ENCODE assay signal across 8 mouse cellular contexts in genomic region chrX:158924490-158925398, GRCm38 (mm10).
DNase-seq lines count a peak whose midpoint lies in the region; ATAC-seq and TF ChIP-seq lines count a peak whose summit lies in the region.

No protein-coding gene starts in this region.

- DNase-seq in cerebellum, adult 2 months = peak; percentile 30 to 59
- no peak for DNase-seq in cerebellum, postnatal 36 days
- no peak for DNase-seq in liver, postnatal 0 days
- no peak for DNase-seq in liver, embryonic 11.5 days (ENCODE audit: low spot score)
- peak; percentile 67 for DNase-seq in forebrain, postnatal 0 days
- no peak for DNase-seq in right cerebral cortex, adult 2 months (ENCODE audit: low spot score in 2 of 2)
- DNase-seq in Muller cell, postnatal 12 days (ENCODE audit: inconsistent ontology term) = no peak

- no peak for TF ChIP-seq EP300 in liver, postnatal 0 days (IDR thresholded peaks at IDR 0.05; ENCODE audit: low read depth)

- H3K36me3 ChIP-seq in liver, postnatal 0 days (replicated peaks; ENCODE audit: insufficient read depth, low read length) = no peaks in the 10 kb centered on the region
- no peaks in the 10 kb centered on the region for H3K36me3 ChIP-seq in liver, embryonic 11.5 days (ENCODE audit: control insufficient read depth, insufficient read depth, low read length)
- no peaks in the 10 kb centered on the region for H3K36me3 ChIP-seq in forebrain, postnatal 0 days (ENCODE audit: insufficient read depth)

- no peak overlapping the region for H3K9ac ChIP-seq in liver, postnatal 0 days (replicated peaks)
- H3K9ac ChIP-seq in liver, embryonic 11.5 days (ENCODE audit: low read depth, low read length) = no peak overlapping the region
- H3K9ac ChIP-seq in forebrain, postnatal 0 days = peak overlapping the region; percentile 40

- H3K4me3 ChIP-seq in cerebellum, adult 2 months (replicated peaks; ENCODE audit: insufficient read depth, low read depth, low read length) = no peak overlapping the region
- H3K4me3 ChIP-seq in liver, postnatal 0 days (ENCODE audit: low read depth, low read length) = no peak overlapping the region
- no peak overlapping the region for H3K4me3 ChIP-seq in liver, embryonic 11.5 days (ENCODE audit: low read depth, low read length)
- peak overlapping the region; percentile 23 for H3K4me3 ChIP-seq in forebrain, postnatal 0 days (ENCODE audit: low read depth, low read length)
- no peak overlapping the region for H3K4me3 ChIP-seq in olfactory bulb, adult 2 months (ENCODE audit: insufficient read depth, low read depth, low read length)

- TF ChIP-seq CTCF in cerebellum, adult 2 months (IDR thresholded peaks at IDR 0.05; ENCODE audit: borderline replicate concordance, insufficient read depth, low read depth, low read length) = peak; percentile 46; the same call in 1 of the 2 replicates
- TF ChIP-seq CTCF in liver, postnatal 0 days (IDR thresholded peaks at IDR 0.05; ENCODE audit: low read depth) = peak; percentile 59
- peak; percentile 73 for TF ChIP-seq CTCF in forebrain, postnatal 0 days (IDR thresholded peaks at IDR 0.05; ENCODE audit: low read depth)
- no peak for TF ChIP-seq CTCF in olfactory bulb, adult 2 months (IDR thresholded peaks at IDR 0.05; ENCODE audit: insufficient read depth, low read depth, low read length)

- no peak overlapping the region for H3K4me2 ChIP-seq in liver, postnatal 0 days (ENCODE audit: low read depth, low read length)
- no peak overlapping the region for H3K4me2 ChIP-seq in liver, embryonic 11.5 days
- H3K4me2 ChIP-seq in forebrain, postnatal 0 days (ENCODE audit: low read depth) = peak overlapping the region; percentile 44

- H3K9me3 ChIP-seq in liver, postnatal 0 days (ENCODE audit: low read length) = no peaks in the 10 kb centered on the region
- no peaks in the 10 kb centered on the region for H3K9me3 ChIP-seq in liver, embryonic 11.5 days (ENCODE audit: control insufficient read depth, low read length)
- no peaks in the 10 kb centered on the region for H3K9me3 ChIP-seq in forebrain, postnatal 0 days (ENCODE audit: low read length)

- peaks cover 7% of the 10 kb centered on the region; the same call in 1 of the 2 replicates for H3K4me1 ChIP-seq in cerebellum, adult 2 months (ENCODE audit: control insufficient read depth, insufficient read depth, low read length)
- H3K4me1 ChIP-seq in liver, postnatal 0 days (ENCODE audit: insufficient read depth) = no peaks in the 10 kb centered on the region
- H3K4me1 ChIP-seq in liver, embryonic 11.5 days (replicated peaks; ENCODE audit: control insufficient read depth, insufficient read depth, low read length) = no peaks in the 10 kb centered on the region
- no peaks in the 10 kb centered on the region for H3K4me1 ChIP-seq in forebrain, postnatal 0 days (ENCODE audit: insufficient read depth)
- H3K4me1 ChIP-seq in olfactory bulb, adult 2 months (ENCODE audit: control insufficient read depth, insufficient read depth, low read length) = peaks cover 4% of the 10 kb centered on the region

- H3K27ac ChIP-seq in cerebellum, adult 2 months (ENCODE audit: insufficient read depth, low read length) = peak overlapping the region; percentile 83; the same call in 1 of the 2 replicates
- H3K27ac ChIP-seq in liver, postnatal 0 days (ENCODE audit: low read depth) = no peak overlapping the region
- H3K27ac ChIP-seq in liver, embryonic 11.5 days (ENCODE audit: low read depth, low read length) = no peak overlapping the region
- peak overlapping the region; percentile 57; the same call in 1 of the 2 replicates for H3K27ac ChIP-seq in forebrain, postnatal 0 days (ENCODE audit: low read depth, low read length)
- peak overlapping the region; percentile 75; the same call in 1 of the 2 replicates for H3K27ac ChIP-seq in olfactory bulb, adult 2 months (ENCODE audit: insufficient read depth, low read depth, low read length)

- TF ChIP-seq POLR2A in cerebellum, adult 2 months (IDR thresholded peaks at IDR 0.05; ENCODE audit: borderline replicate concordance, insufficient read depth, low read length) = no peak
- no peak for TF ChIP-seq POLR2A in olfactory bulb, adult 2 months (IDR thresholded peaks at IDR 0.05; ENCODE audit: insufficient read depth, low read depth, low read length)

- ATAC-seq in liver, postnatal 0 days = no peak
- no peak for ATAC-seq in liver, embryonic 11.5 days (replicated peaks; ENCODE audit: low FRiP score)
- peak; percentile 57; the same call in 1 of the 2 replicates for ATAC-seq in forebrain, postnatal 0 days

- no peaks in the 10 kb centered on the region for H3K27me3 ChIP-seq in cerebellum, adult 2 months (ENCODE audit: control insufficient read depth, insufficient read depth, low read length)
- H3K27me3 ChIP-seq in liver, postnatal 0 days (ENCODE audit: insufficient read depth, low read length) = peaks cover 15% of the 10 kb centered on the region
- H3K27me3 ChIP-seq in liver, embryonic 11.5 days (replicated peaks; ENCODE audit: control insufficient read depth, insufficient read depth, low read length) = peaks cover 9% of the 10 kb centered on the region; the same call in 1 of the 2 replicates
- no peaks in the 10 kb centered on the region for H3K27me3 ChIP-seq in forebrain, postnatal 0 days (ENCODE audit: insufficient read depth, low read length)

- 27% methylated on average over 6 of the region's 6 CpGs for WGBS in cerebellum, adult 2 months
- 40% methylated on average over 6 of the region's 6 CpGs for WGBS in liver, postnatal 0 days (ENCODE audit: insufficient replicate concordance)
- 48% methylated on average over 6 of the region's 6 CpGs for WGBS in liver, embryonic 11.5 days
- WGBS in forebrain, postnatal 0 days = 26% methylated on average over 6 of the region's 6 CpGs
- 23% methylated on average over 6 of the region's 6 CpGs for WGBS in olfactory bulb, adult 2 months

Comparison
In these comparisons a context has a peak if more than half of its experiments do, and no peak if none do; other contexts are left out.
1. DNase-seq: peak in cerebellum, adult 2 months (2 of 2) and forebrain, postnatal 0 days (single experiment); none in cerebellum, postnatal 36 days (0 of 2), liver, postnatal 0 days (single experiment), liver, embryonic 11.5 days (single experiment), right cerebral cortex, adult 2 months (0 of 2) and Muller cell, postnatal 12 days (single experiment).
2. H3K27ac ChIP-seq: peak in cerebellum, adult 2 months (single experiment), forebrain, postnatal 0 days (single experiment) and olfactory bulb, adult 2 months (single experiment); none in liver, postnatal 0 days (single experiment) and liver, embryonic 11.5 days (single experiment).